Mouse (Mus musculus) regulatory T cell (primary cell): ENCODE measurements around the gene Zfhx3.

ENCODE experiments used
- in situ Hi-C: fragments of 300-600 bp; cut with MboI, MseI; formaldehyde crosslinking; loops from one replicate; pipeline ENCODE4 v1.15.1; 2025; ENCODE audit warnings: high pct_unique_total_duplicates

The Zfhx3 gene

DNA sequence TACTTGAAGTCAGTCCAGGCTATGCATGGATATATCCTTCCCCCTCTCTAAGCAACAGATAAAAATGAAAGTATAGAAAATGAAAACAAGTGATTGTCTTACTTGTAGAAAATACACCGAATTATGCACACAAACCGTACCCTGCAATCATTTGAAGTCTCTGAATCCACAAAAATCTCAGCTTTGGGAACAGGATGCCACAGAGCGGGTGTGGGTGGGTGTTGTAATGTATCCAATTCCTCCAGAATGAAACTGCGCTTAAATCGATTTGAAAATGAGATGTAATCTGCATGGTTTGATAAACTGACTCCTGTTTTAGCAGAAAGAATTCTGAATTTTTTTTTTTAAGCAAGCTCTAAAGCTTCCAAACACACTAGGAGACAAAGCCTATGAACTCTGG lies 297.1 kb downstream of the Zfhx3 start:
- in situ Hi-C loops: no loop called here

DNA sequence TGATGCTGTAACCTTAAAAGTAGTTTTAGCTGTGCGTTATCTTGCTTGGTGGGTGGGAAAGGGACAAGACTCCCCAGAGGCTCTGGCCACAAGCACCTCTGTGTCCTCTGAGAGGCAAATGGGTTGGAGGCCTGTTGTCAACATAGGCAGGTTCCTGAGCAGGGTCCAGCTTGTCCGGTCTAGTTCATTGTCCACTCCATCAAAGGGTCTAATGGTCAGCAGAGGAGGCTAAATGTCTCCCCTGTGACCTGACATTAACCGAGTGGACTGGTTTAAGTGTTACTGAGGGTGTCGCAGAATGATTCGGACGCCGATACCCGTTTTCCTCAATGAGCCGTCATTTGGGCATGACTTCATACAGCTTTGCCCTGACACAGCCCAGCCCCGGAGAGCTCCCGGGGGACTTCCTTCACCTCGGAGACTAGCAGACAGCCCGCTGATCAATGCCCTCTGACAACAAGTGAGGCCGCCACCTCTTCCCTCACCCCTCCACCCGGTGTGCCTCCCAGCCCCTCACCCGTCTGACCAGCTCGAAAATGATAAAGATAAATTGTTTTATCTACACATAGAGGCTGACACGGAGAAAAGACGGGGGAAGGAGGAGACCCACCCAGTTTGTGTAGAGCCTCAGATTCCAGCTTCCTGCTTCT lies 298.7 kb downstream of the Zfhx3 start:
- in situ Hi-C loops: no loop called here

DNA sequence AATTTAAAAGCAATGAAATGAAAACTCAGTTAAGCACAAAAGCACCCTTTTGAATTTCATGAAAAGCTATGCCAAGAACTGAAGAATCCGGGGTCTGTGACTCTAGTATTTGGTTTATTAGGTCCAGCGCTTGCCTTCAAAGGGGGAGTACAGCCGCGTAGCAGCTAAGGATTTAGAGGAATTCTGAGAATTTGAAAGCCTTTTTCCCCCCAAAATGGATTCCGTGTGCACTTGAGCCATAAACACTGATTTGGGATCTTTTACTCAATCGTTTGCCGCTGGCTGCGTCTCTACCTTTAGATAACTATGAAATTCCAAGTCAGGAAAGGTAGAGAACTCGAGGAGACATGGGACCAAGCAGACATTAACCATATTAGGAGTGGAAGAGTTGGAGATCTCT lies 300.8 kb downstream of the Zfhx3 start:
- in situ Hi-C loops: no loop called here

DNA sequence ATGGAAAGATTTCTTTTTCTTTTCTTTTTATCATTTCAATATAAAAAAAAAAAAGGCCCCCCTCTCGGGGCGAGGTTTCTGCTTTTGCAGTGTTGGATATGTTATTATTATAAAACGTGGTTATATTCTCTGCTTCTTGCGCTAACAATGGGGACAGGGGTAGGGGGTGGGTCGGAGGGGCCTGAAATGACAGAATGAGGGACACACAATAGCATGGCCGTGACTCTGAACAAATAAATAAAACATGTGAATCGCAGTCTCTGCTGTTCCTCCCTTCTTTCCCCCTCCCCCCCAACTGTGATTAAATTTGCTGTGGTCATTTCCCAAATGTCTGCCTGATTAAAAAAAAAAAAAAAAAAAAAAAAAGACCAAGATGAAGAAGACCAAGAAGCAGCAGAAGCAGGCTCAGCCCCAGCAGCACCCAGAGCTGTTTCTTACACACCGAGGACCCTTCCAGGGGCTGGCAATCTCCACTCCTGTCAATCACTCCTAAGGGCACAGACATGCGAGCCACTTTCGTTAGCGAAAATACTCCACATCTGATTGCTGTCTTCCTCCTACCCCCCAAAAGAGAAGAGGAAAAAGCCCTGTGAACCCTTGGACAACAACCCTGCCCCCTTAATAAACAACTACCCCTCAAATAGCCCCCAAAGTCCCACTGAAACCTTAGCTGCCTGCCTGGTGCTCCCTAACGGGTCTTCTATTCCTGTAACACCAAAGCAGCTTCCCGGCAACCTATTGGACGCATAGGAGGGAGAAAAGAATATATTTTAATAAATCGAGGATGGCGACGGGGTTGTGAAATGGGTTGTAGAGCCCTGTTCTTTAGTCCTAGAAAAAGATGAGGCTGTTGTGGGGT lies 302.4 kb downstream of the Zfhx3 start:
- in situ Hi-C loops: no loop called here

DNA sequence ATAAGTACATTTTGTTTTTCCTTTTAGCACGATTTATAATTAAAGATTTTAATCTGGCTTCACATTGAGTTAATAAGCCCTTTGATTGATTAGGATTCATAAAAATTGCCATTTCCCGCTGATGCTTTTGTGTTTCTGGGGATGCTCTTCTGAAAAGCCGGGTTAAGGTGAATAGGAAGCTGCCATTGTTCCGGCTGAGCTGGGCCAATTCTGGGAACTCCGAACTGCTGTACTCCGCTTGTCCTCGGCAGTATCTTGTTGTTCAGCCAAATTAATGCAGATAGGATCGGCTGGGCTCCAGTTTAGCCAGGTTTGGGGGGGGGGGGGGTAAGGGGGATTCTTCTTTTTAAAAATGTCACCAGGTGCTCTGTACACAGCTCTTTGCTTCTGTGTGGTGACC lies 303.1 kb downstream of the Zfhx3 start:
- in situ Hi-C loops: no loop called here

DNA sequence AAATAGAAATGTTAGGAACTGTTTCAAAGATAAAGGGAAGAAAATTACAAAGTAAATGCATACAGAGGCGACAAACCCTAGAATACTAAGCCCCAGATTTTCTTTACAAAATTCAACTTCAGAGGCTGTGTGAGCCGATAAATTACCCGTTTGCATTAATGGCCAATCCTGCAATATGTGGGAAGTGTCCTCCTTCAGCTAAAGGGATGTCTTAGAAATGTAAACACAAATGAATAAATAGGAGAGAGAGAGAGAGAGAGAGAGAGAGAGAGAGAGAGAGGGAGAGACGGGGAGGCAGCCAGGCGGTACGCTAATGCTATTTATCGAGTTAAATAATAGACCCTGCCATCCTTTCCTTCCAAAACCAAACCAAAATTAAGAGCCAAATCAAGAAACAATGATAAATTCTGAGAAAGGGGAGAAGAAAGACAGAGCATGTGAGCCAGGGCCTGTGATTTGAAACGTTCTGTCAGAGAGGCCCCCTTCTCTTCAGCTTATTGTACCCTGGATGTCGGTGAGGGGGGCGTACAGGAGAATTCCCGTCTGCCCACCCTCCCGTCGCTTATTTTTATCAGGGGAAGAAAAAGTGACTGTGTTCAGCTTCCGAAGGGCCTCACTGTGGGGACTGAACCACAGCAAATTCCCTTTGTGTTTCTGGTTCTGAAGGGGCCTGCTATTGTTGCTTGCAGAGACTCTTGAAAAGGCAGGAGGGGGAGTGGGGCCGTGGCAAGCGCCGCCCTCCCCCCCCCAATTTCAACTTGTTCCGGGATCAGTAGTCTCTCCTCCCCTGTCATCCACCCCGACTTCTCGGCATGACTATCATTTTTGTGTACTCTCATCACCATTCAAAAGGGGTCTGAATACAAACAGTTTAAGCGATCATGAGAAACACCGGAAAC lies 303.8 kb downstream of the Zfhx3 start:
- in situ Hi-C loops: no loop called here

DNA sequence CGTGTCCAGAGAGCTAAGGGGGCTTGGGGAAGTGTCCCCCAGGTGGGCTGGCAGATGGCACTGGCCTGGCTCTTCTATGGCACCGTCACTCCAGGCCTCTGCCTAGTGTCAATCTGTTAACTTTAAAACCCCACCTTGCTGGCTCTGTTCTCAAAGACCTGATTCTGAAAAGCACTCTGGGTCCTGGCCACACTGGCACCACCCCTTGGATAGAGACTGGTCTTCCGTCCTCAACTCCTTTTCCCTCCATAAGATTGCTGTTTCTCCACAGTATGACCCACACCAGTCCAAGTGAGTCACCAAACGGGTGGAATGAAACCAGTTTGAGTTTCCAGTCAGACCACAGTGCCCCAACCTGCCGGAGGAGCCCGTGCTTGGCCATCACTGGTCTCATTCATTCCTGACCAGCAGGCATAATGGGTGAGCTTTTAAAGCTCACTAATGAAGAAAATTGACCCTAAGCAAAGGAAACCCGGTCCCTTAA lies 304.5 kb downstream of the Zfhx3 start:
- in situ Hi-C loops: no loop called here

DNA sequence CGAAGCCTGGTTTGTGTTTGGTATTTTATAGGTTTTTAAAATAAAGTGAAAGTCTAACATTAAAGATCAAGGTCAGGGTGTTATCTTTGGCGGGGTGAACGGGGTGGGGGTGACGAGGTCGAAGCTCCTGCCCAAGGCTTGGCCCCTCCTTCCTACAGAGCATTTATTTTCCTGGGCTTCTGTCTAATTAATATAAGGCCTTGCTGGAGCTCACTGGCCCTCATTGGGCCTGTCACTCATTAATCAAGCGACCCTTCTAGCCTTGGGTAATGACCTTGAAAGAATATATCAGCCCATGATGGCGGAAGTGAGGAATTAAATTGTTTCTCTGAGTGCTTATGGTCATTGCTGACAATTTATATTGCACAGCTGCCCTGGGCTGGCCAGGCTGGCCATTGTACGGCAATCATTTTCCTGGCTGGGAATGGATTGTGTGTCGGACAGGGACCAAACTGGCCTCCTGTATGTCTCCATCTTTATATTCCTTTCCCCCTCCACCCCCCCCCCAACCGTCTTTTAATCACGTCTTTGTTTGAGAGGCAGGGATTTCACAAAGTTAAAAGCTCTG lies 322.2 kb downstream of the Zfhx3 start:
- in situ Hi-C loops: no loop called here

DNA sequence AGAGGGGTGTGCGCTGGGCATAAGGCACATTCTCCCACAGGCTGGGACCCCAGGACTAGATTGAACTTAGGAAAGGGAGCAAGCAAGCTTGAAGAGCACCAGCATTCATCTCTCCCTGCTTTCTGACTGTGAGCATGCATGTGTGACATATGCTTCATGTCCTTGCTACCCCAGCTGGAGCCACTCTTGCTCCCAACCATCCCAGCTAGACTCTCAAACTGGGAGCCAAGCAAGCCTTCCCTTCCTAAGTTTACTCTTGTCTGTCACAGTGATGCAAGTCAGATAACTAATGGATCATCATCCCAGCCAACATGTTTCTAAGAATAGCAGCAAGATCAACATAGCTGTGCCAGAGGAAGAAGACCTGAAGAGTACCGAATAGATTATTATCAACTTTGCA lies 335.5 kb downstream of the Zfhx3 start:
- in situ Hi-C loops: no loop called here

DNA sequence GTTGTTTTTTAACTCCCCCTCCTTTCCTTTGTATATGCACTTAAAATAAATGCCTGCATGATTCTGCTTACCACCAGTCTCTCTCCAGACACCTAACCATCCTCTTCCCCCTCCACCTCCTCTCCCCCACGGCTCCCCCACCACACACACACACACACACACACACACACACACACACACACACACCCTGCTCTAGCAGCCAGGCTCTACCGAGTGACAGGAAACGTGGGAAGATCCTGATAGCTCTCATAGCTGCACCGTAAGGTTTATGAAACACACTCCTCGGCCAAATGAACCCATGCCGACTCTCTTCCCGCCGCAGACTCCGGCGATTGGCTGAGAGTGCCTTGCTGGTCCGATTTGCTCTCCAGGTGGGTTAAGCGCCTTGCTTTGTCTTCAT lies 339.5 kb downstream of the Zfhx3 start:
- in situ Hi-C loops: no loop called here

DNA sequence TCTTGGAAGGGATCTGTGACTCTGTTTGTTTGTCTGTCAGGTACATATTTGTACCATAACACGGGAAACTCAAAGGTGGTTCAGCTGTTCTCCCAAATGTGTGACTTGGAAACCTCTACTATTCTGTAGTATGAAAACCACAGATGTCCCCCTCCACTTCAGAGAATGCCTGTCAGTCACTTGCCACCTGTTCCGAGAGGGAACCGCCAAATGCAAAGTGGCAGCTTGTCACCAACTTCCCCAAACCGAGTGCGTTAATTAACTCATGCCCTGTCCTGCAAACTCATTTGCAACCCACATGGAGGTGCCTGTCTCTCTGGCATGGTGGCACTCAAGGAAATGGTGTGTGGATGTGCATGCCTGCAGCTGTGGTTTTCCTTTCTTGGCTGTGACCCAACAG lies 343.7 kb downstream of the Zfhx3 start:
- in situ Hi-C loops: no loop called here

DNA sequence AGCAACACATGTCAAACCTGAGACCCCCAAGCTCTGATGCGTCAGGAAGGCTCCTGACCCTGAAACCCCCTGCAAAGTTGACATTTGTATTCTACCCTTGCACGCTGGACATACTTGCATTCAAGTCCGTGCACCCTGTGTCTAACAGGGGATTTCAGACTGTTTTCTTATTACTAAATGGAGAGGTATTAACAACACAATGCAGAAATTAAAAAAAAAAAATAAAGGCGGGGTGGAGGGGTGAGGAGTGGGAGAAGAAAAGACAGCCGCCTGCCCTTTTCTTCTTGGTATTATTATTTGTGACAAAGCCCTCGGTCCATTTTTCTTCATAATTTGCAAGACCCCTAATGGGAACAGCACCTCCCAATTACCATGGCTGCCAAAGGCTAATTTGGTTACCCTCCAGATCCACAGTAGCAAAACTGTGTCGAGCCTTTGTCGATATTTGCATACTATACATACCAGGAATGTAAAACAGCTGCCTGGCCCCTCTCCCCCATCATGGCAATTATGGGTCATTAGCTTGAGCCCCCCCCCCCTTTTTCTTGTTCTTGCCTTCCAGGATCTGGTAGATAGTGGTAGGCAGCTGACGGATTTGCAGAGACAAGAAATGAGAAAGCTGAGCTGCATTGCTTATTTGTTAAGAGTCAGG lies 358.6 kb downstream of the Zfhx3 start:
- in situ Hi-C loops: no loop called here

DNA sequence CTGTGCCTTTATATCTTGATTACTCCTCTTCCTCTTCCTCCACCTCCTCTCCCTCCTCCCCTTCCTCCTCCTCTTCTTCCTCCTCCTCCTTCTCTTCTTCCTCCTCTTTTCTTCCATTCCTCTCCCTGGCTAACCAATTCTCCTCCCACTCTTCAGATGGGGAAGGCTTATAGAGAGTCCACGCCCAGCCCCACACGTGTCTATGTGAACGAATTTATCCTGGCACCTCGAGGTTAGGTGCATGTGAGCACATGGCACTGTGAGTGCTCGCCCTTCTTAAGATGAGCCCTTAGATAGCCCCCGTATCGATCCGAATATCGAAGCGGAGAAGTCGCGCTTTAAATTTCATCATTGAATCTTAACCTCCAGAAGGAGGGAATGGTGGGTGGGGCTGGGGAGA lies 359.2 kb downstream of the Zfhx3 start:
- in situ Hi-C loops: no loop called here

DNA sequence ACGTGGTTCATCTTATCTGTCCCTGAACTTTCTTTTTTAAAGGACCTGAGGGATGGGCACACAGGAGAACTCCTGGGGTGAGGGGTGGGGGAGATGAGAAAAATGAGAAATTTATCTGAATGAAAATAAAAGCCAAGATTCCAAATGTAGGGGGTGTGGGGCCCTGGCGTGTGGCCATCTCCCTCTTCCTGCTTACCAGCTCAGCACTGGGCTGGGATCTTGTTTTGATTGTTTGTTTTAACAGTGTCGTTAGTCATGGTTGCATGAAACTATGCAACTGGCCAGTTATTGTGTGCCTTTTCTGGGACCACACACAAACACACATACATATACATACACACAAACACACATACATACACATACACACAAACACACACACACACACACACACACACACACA lies 362.9 kb downstream of the Zfhx3 start:
- in situ Hi-C loops: no loop called here

DNA sequence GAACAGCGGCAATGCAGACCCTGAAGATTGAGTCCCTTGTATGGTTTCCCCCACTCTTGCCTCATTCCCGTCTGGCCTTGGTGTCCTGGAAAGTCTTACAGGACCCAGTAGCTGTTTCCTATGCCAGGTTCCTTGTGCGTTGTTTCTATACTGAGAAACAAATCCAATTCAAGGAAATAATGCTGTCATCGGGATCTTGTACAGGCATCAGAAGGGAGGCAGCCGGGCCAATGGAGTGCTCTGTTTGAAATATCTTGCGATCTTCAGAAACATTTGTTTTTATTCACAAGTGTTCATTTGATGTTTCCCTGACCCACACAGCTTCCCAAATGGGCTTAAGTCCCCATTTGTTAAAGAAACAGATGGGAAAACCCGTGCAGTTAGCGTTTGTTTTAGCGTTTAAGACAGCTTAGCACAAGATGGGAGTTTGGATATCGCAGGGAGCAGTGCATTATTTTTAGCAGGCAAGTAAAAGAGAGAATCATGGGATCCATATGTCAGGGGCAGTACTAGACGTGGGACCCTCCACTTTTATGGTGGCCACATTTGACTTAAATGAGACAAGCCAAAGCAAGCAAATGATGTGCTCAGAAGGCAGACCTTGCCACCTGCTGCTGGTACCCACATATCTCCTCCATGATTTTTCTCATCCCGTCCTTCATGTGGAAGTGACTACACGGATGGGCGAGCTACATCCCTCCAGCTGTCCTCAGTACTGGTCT lies 367.2 kb downstream of the Zfhx3 start:
- in situ Hi-C loops: no loop called here

DNA sequence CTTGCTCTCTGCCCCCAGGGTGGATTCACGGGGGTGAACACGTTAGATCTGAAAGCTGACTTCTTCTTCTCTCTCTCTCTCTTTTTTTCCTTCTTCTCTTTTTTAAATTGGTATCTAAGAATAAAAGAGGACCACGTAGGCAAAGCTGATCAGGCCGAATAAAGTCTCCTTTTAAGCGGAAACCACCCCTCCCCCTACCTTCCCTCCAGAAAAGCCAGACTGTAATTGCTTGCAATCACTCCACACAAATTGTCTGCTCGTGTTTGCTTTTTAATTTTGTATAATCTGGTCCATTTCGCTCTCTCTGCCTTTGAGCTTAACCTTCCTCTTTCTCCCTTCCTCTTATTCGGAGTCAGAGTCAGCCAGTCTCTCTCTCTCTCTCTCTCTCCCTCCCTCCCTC lies 372.6 kb downstream of the Zfhx3 start:
- in situ Hi-C loops: no loop called here

DNA sequence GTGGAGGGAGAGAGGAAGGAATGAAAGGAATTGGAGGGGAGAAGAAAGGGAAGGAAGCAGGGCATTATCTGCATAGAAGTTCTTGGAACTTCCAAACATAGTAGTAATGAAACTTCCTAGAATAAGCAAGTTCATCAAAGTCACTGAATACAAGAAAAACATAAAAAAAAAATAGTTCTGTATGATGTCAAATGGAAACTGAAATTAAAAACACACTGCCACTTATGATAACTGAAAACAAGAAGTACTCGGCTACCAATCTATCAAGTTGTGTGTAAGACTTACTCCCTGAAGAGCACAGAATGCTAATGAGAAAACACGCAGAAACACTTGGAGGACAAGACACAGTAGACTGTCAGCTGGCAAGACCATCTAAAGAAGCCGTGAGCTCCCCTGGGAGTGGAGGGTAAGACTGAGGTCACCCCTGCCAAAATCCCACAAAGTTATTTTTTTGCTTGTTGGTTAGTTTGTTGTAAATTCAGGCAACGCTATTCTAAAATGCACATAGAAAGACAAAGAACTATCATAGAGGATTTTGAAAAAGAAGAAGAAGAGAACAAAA lies 375.2 kb downstream of the Zfhx3 start:
- in situ Hi-C loops: no loop called here

DNA sequence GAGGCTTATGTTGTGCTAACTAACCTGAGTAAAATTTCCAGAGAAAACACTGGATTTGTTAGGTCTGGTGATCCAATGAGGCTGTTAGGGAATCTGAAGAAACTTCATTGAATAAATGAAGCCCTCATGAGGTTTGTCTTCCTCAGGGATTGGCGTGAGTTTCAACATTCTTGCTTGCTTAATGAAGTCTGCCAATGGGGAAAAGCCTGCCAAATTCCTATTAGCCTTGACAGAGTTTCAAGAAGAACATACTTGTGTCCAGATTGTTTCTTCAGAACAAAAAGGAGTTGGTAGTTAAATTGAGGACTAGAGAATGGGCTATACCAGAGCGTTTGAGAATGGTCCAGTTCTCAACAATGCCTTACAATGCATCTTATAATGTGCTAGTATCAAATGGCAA lies 385.3 kb downstream of the Zfhx3 start:
- in situ Hi-C loops: no loop called here

DNA sequence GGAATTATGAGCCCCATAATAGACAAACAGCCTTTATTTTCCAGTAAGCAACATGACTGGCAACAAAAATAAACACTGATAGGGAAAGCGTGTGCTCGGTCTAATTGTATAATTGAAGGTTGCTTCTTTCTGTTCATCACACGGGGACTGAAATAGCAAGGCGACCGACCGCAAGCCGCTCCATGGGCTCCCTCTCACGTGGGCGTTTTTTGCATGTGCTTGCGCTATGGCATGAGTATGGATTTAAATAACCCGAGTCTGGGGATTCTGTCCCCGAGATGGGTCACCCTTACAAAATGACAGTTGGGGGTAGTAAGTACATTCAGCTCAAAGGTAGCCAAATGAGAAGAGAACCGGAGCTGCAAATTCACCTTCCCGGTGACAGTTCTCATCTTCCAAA lies 405.9 kb downstream of the Zfhx3 start:
- in situ Hi-C loops: no loop called here

DNA sequence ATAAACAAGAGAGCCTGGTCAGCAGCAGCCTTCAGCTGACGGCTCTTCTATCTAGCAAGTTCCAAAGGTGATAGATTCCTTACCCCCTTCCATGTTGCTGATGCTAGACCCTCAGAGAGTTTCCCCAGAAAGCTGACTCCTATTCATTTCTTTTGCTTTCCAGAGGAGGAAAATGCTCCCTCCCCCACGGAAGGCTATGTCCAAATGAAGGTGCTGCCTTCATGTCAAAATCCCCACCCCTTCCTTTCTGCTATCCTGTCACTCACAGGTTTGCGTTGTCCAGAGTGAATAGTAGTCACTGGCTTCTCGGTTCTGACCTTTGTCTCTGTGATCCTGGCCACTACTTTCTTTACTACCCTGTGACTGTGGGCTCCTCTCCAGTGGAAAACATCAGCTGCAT lies 406.3 kb downstream of the Zfhx3 start:
- in situ Hi-C loops: no loop called here
